Mouse (Mus musculus): ENCODE data around the gene 4933427D14Rik. TPM values are rescaled to one million over a fixed set of nuclear protein-coding genes. Genes with fewer than 3 reads are reported as not detected.

Gene 4933427D14Rik
- total and polyA plus RNA-seq, 2 experiments from 2014 or later: 14.4 to 17.2 TPM

DNA sequence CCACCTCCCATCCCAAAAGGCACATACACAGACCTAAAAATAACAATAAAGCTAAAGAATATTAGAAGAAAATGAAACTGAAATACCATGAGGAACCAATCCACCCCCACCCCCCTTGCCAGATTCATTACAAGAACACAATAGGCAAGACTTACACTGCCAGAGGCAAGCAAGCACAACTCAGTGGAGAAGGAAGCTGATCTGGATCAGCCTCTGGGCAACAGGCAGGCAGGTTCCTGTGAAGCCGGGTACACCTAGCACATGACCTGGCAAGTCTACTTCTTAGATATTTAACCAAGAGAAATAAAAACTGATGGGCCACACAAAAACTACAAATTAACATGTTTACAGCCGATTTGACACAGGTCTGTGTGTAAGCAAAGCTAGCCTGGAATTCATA, 44.1 kb downstream of the 4933427D14Rik start:
- DNase-seq (ENCODE audit: low spot score) (no peak), ATAC-seq (no peak)
- no peaks in the 10 kb centered on the region for H3K27me3 ChIP-seq (ENCODE audit: insufficient read depth, low read length)
- no peak overlapping the region for H3K4me3 ChIP-seq (ENCODE audit: low read length)
- H3K36me3 ChIP-seq (ENCODE audit: insufficient read depth, low read length): peaks cover 54% of the 10 kb centered on the region
- 98% methylated on average over 2 of the region's 2 CpGs for WGBS
- no peak overlapping the region for H3K27ac ChIP-seq
- H3K4me2 ChIP-seq (ENCODE audit: low read depth, low read length): no peak overlapping the region
- TF ChIP-seq CTCF (IDR thresholded peaks at IDR 0.05; ENCODE audit: low read depth): no peak
- H3K4me1 ChIP-seq (ENCODE audit: insufficient read depth, low read length): no peaks in the 10 kb centered on the region
- no peak overlapping the region for H3K9ac ChIP-seq (replicated peaks; ENCODE audit: low read length)
- no peaks in the 10 kb centered on the region for H3K9me3 ChIP-seq (ENCODE audit: low read length)

- Histone ChIP-seq H3K4me2 (ENCODE audit: low read depth, low read length) (no peak overlapping the region), H3K9me3 (ENCODE audit: low read length) (no peaks in the 10 kb centered on the region), H3K4me1 (ENCODE audit: insufficient read depth, low read length) (peaks cover 4% of the 10 kb centered on the region; the same call in 1 of the 2 replicates), H3K9ac (replicated peaks; ENCODE audit: low read length) (no peak overlapping the region), H3K36me3 (ENCODE audit: insufficient read depth, low read length) (peaks cover 18% of the 10 kb centered on the region), H3K4me3 (ENCODE audit: low read length) (no peak overlapping the region), H3K27me3 (ENCODE audit: insufficient read depth, low read length) (no peaks in the 10 kb centered on the region), H3K27ac (no peak overlapping the region)
- no peak for TF ChIP-seq CTCF (IDR thresholded peaks at IDR 0.05; ENCODE audit: low read depth)
- no peak for ATAC-seq
- 50% methylated on average over 2 of the region's 2 CpGs for WGBS
- no peak for DNase-seq (ENCODE audit: low spot score)
Observed at GRCm38 (mm10) chr11:72156624-72157023, 50.6 kb downstream of the 4933427D14Rik start.

- Histone ChIP-seq H3K9me3 (ENCODE audit: low read length) (no peaks in the 10 kb centered on the region), H3K4me2 (ENCODE audit: low read depth, low read length) (no peak overlapping the region), H3K36me3 (ENCODE audit: insufficient read depth, low read length) (peaks cover 18% of the 10 kb centered on the region), H3K27me3 (ENCODE audit: insufficient read depth, low read length) (no peaks in the 10 kb centered on the region), H3K4me1 (ENCODE audit: insufficient read depth, low read length) (peaks cover 4% of the 10 kb centered on the region; the same call in 1 of the 2 replicates), H3K4me3 (ENCODE audit: low read length) (no peak overlapping the region), H3K27ac (no peak overlapping the region), H3K9ac (replicated peaks; ENCODE audit: low read length) (no peak overlapping the region)
- 63% methylated on average over 4 of the region's 4 CpGs for WGBS
- no peak for ATAC-seq
- no peak for TF ChIP-seq CTCF (IDR thresholded peaks at IDR 0.05; ENCODE audit: low read depth)
- no peak for DNase-seq (ENCODE audit: low spot score)
Observed at GRCm38 (mm10) chr11:72155981-72156428, 51.3 kb downstream of the 4933427D14Rik start.

DNA sequence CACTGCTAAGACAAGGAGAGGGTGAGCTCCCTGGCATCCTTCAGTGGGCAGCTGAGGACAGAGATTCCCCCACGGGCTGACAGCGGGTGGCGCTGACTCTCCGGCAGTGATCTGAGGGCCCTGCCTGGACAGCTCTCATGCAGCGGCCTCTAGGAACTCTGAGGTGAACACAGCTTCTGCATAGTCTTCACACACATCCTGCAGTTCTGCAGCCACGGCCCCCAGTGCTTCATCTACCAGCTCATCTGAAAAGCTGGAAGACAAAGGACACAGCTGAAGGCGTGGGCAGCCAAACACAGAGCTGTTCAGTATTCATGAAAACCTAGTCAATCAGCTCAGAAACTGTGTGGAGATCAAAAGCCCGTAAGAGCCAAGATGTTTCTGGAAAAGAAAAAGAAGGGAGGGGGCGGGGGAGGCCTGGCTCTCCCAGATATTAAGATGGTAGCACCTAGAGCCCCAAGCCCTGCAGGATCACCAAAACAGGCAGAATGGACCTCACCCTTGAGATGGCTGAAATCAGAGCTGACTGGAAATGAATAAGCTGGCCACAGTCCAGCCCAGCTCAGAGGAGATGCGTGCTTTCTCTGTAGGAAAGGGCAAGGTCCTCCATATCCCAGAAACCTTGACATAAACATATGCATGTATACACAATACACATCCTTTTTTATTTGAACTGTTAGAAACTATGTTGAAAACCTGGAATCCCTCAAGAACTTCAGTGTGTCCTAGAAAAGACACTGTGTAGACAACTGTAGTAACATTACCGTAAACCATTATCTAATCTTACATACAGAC, 51.9 kb downstream of the 4933427D14Rik start:
- Histone ChIP-seq H3K27me3 (ENCODE audit: insufficient read depth, low read length) (no peaks in the 10 kb centered on the region), H3K9ac (replicated peaks; ENCODE audit: low read length) (no peak overlapping the region), H3K9me3 (ENCODE audit: low read length) (no peaks in the 10 kb centered on the region), H3K36me3 (ENCODE audit: insufficient read depth, low read length) (peaks cover 18% of the 10 kb centered on the region), H3K4me3 (ENCODE audit: low read length) (no peak overlapping the region), H3K27ac (peak overlapping the region; percentile 67), H3K4me1 (ENCODE audit: insufficient read depth, low read length) (peaks cover 4% of the 10 kb centered on the region; the same call in 1 of the 2 replicates), H3K4me2 (ENCODE audit: low read depth, low read length) (no peak overlapping the region)
- ATAC-seq (peak; percentile 31; the same call in 1 of the 2 replicates), DNase-seq (ENCODE audit: low spot score) (peak; percentile 43)
- WGBS: 41% methylated on average over 11 of the region's 11 CpGs
- peak; percentile 45 for TF ChIP-seq CTCF (IDR thresholded peaks at IDR 0.05; ENCODE audit: low read depth)

DNA sequence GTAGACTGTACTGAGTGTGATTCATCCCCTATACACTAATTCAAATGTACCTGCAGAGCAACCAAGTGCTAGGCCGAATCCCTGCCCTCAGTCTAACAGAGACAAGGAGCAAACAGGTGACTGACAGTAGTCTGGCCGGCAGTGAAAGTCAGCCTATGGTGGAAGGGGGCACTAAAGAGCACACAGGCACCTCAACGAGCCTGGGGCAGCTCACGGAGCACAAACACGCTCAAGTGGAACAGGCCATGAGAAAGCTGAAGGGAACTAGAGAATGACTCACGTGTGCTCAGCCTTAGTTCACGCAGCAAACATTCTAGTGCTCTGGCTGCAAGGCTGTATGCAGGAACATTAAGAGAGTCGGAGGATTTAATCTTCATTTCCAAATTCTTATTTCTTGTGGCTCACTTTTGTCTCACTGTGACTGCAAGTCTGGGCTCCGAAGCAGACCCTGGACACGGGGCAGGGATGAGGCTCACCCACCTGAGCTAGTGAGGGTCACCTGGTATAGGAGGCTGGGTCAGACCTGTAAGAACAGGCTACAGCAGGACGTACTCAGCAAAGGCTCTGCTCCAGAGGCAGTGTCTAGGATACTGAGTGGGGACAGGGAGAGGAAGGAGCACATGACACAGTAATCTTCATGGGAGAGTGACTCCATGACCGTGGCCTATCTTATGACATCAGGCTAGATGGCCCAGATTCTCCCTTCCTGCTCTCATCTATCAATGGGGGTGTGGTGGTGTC, 54.0 kb downstream of the 4933427D14Rik start:
- DNase-seq (ENCODE audit: low spot score): no peak
- Histone ChIP-seq H3K27me3 (ENCODE audit: insufficient read depth, low read length) (no peaks in the 10 kb centered on the region), H3K4me3 (ENCODE audit: low read length) (no peak overlapping the region), H3K9me3 (ENCODE audit: low read length) (no peaks in the 10 kb centered on the region), H3K27ac (no peak overlapping the region), H3K36me3 (ENCODE audit: insufficient read depth, low read length) (0 out of 2 replicates have a peak, but pooled peaks cover 7% of the 10 kb centered on the region), H3K9ac (replicated peaks; ENCODE audit: low read length) (no peak overlapping the region), H3K4me1 (ENCODE audit: insufficient read depth, low read length) (peaks cover 4% of the 10 kb centered on the region; the same call in 1 of the 2 replicates), H3K4me2 (ENCODE audit: low read depth, low read length) (no peak overlapping the region)
- no peak for TF ChIP-seq CTCF (IDR thresholded peaks at IDR 0.05; ENCODE audit: low read depth)
- ATAC-seq: no peak
- 80% methylated on average over 12 of the region's 12 CpGs for whole genome bisulfite sequencing

GRCm38 (mm10) chr11:72151120-72151519, 56.1 kb downstream of the 4933427D14Rik start:
- no peak overlapping the region for H3K9ac ChIP-seq (replicated peaks; ENCODE audit: low read length)
- H3K4me1 ChIP-seq (ENCODE audit: insufficient read depth, low read length): peaks cover 4% of the 10 kb centered on the region; the same call in 1 of the 2 replicates
- no peak overlapping the region for H3K4me3 ChIP-seq (ENCODE audit: low read length)
- no peak overlapping the region for H3K27ac ChIP-seq
- ATAC-seq (no peak), DNase-seq (ENCODE audit: low spot score) (no peak)
- no peak for TF ChIP-seq CTCF (IDR thresholded peaks at IDR 0.05; ENCODE audit: low read depth)
- H3K4me2 ChIP-seq (ENCODE audit: low read depth, low read length): no peak overlapping the region
- H3K9me3 ChIP-seq (ENCODE audit: low read length): no peaks in the 10 kb centered on the region
- 0 out of 2 replicates have a peak, but pooled peaks cover 6% of the 10 kb centered on the region for H3K36me3 ChIP-seq (ENCODE audit: insufficient read depth, low read length)
- 62% methylated on average over 2 of the region's 2 CpGs for WGBS
- H3K27me3 ChIP-seq (ENCODE audit: insufficient read depth, low read length): no peaks in the 10 kb centered on the region
